Mouse (Mus musculus): ENCODE measurements around the gene Nup188. TPM values are rescaled to one million over a fixed set of nuclear protein-coding genes. Genes with fewer than 3 reads are reported as not detected.

Gene Nup188
- polyA plus RNA-seq, 1 experiment from 2014 or later = 68.0 TPM

- 88% methylated on average over 2 of the region's 2 CpGs for WGBS
- 0 out of 2 replicates have a peak overlapping the region, but pooled peaks have one; percentile 88 for H3K27ac ChIP-seq (replicated peaks)
- H3K36me3 ChIP-seq (replicated peaks) = peaks cover 45% of the 10 kb centered on the region
- DNase-seq (ENCODE audit: low spot score) = no peak
- no peaks in the 10 kb centered on the region for H3K27me3 ChIP-seq (replicated peaks; ENCODE audit: low read depth, poor library complexity, severe bottlenecking)
- peak overlapping the region; percentile 93 for H3K4me3 ChIP-seq
- no peaks in the 10 kb centered on the region for H3K9me3 ChIP-seq
- H3K4me1 ChIP-seq = peaks cover 14% of the 10 kb centered on the region
Observed at GRCm38 (mm10) chr2:30365281-30366069, 79.3 kb downstream of the Nup188 start.

DNA sequence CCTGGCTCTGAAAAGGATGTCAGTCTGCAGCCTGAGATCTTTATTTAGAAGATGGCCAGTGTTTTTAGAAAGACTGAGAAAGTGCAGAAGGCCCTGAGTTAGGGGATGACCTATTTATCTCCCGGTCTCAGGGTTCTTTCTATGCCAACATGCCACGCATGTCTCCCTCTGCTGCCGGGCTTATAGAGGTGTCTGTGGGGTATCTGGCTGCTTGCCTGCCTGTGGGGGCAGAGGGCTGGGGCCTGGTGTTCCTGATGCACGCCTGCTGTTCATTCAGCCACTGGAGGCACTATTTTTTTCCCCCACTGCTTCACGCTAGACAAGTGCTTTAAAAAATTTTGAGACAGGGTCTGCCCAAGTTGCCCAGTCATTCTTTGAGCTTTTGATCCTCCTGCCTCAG lies 80.0 kb downstream of the Nup188 start:
- peaks cover 14% of the 10 kb centered on the region for H3K4me1 ChIP-seq
- WGBS = 85% methylated on average over 5 of the region's 5 CpGs
- no peaks in the 10 kb centered on the region for H3K9me3 ChIP-seq
- H3K36me3 ChIP-seq (replicated peaks) = peaks cover 52% of the 10 kb centered on the region
- no peak for DNase-seq (ENCODE audit: low spot score)
- H3K4me3 ChIP-seq = no peak overlapping the region
- no peak overlapping the region for H3K27ac ChIP-seq (replicated peaks)
- H3K27me3 ChIP-seq (replicated peaks; ENCODE audit: low read depth, poor library complexity, severe bottlenecking) = no peaks in the 10 kb centered on the region

DNA sequence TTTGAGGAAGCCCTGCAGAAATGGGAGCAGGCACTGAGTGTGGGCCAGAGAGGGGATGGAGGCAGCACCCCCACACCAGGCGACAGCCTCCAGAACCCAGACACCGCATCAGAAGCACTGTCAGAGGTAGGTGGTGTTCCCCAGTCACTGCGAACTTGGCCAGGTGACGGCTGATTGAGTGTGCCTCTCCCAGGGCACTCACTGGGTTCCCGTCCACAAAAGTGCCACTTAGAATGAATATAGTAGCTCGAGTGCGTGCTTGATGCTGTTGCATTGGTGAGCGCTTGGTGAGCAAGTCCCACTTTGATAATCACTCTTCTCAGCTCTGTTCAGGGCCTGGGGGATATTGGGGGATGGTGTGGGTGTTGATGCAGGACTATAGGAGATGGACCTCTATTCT lies 85.3 kb downstream of the Nup188 start:
- peaks cover 100% of the 10 kb centered on the region for H3K36me3 ChIP-seq (replicated peaks)
- WGBS = 91% methylated on average over 8 of the region's 8 CpGs

DNA sequence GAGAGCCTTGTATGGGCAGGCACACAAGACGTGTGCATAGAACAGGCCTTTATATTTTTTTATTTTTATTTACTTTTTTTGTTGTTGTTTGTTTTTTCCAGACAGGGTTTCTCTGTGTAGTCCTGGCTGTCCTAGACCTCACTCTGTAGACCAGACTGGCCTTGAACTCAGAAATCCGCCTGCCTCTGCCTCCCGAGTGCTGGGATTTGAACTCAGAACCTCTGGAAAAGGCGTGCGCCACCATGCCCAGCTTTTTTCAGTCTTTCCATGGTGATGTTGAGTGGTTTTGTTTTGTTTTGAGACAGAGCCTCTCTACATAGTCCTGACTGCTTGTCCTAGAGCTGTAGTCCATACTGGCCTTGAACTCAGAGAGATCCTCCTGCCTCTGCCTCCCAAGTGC lies 86.5 kb downstream of the Nup188 start:
- Histone ChIP-seq H3K4me1 (0 out of 2 replicates have a peak, but pooled peaks cover 6% of the 10 kb centered on the region), H3K36me3 (replicated peaks) (peaks cover 100% of the 10 kb centered on the region)
- WGBS = 96% methylated on average over 5 of the region's 5 CpGs

More for the DNA sequence above, 85.3 kb downstream of the Nup188 start:
- no peak overlapping the region for H3K4me3 ChIP-seq
- DNase-seq (ENCODE audit: low spot score) = no peak
- 0 out of 2 replicates have a peak, but pooled peaks cover 2% of the 10 kb centered on the region for H3K4me1 ChIP-seq
- H3K27ac ChIP-seq (replicated peaks) = no peak overlapping the region
- no peaks in the 10 kb centered on the region for H3K9me3 ChIP-seq
- no peaks in the 10 kb centered on the region for H3K27me3 ChIP-seq (replicated peaks; ENCODE audit: low read depth, poor library complexity, severe bottlenecking)

GRCm38 (mm10) chr2:30375893-30376292 lies 89.7 kb downstream of the Nup188 start:
- H3K27ac ChIP-seq (replicated peaks) = no peak overlapping the region
- H3K36me3 ChIP-seq (replicated peaks) = peaks cover 100% of the 10 kb centered on the region
- no peaks in the 10 kb centered on the region for H3K27me3 ChIP-seq (replicated peaks; ENCODE audit: low read depth, poor library complexity, severe bottlenecking)
- 0 out of 2 replicates have a peak, but pooled peaks cover 6% of the 10 kb centered on the region for H3K4me1 ChIP-seq
- WGBS = 94% methylated on average over 10 of the region's 10 CpGs
- no peaks in the 10 kb centered on the region for H3K9me3 ChIP-seq
- no peak overlapping the region for H3K4me3 ChIP-seq
- DNase-seq (ENCODE audit: low spot score) = no peak

More for the DNA sequence above, 86.5 kb downstream of the Nup188 start:
- Histone ChIP-seq H3K9me3 (no peaks in the 10 kb centered on the region), H3K4me3 (no peak overlapping the region), H3K27ac (replicated peaks) (no peak overlapping the region), H3K27me3 (replicated peaks; ENCODE audit: low read depth, poor library complexity, severe bottlenecking) (no peaks in the 10 kb centered on the region)
- DNase-seq (ENCODE audit: low spot score) = no peak

DNA sequence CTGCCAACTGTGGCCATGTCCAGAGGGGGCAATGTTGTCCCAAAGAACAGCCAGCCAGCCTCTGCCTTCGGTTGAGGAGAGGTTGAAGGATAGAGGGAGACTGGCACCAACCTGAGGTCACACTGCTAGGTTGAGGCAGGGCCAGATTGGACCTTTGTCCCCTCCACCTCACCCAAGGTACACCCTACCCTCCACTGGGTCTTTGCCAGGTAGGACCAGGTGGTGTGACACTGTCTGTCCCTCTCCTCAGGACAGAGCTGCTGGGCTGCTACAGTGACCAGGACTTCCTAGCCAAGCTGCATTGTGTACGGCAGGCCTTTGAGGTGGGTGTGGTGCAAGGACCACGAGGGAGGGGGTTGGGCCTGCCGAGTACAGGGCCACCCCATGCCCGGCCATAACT lies 91.5 kb downstream of the Nup188 start:
- Histone ChIP-seq H3K4me3 (no peak overlapping the region), H3K4me1 (0 out of 2 replicates have a peak, but pooled peaks cover 6% of the 10 kb centered on the region), H3K36me3 (replicated peaks) (peaks cover 100% of the 10 kb centered on the region), H3K27me3 (replicated peaks; ENCODE audit: low read depth, poor library complexity, severe bottlenecking) (no peaks in the 10 kb centered on the region), H3K9me3 (no peaks in the 10 kb centered on the region), H3K27ac (replicated peaks) (no peak overlapping the region)
- 87% methylated on average over 5 of the region's 5 CpGs for WGBS
- no peak for DNase-seq (ENCODE audit: low spot score)

DNA sequence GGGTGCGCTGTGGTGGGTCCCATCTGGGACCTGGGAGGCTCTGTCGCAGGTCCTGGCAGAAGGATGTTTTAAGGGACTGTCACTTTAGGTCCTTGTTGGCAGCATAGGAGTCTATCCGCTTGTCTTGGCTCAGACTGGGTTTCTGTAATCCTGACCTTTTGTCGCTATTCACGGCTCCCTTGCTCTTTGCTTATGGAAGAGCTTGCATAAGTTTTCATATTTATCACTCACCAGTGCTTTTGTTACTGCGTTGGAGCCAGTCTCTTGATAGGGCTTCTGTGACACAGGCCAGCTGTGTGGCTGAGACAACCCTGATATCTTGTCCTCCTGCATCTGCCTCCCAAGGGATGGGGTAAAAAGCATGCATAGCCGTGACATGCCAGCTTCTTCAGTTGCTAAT lies 93.1 kb downstream of the Nup188 start:
- H3K9me3 ChIP-seq = no peaks in the 10 kb centered on the region
- DNase-seq (ENCODE audit: low spot score) = no peak
- peaks cover 100% of the 10 kb centered on the region for H3K36me3 ChIP-seq (replicated peaks)
- H3K4me3 ChIP-seq = no peak overlapping the region
- no peak overlapping the region for H3K27ac ChIP-seq (replicated peaks)
- H3K27me3 ChIP-seq (replicated peaks; ENCODE audit: low read depth, poor library complexity, severe bottlenecking) = no peaks in the 10 kb centered on the region
- 92% methylated on average over 7 of the region's 7 CpGs for WGBS
- H3K4me1 ChIP-seq = 0 out of 2 replicates have a peak, but pooled peaks cover 6% of the 10 kb centered on the region

GRCm38 (mm10) chr2:30380564-30381376 lies 94.6 kb downstream of the Nup188 start:
- H3K36me3 ChIP-seq (replicated peaks) = peaks cover 100% of the 10 kb centered on the region
- no peaks in the 10 kb centered on the region for H3K9me3 ChIP-seq
- no peak overlapping the region for H3K27ac ChIP-seq (replicated peaks)
- H3K4me3 ChIP-seq = no peak overlapping the region
- 0 out of 2 replicates have a peak, but pooled peaks cover 6% of the 10 kb centered on the region for H3K4me1 ChIP-seq
- no peak for DNase-seq (ENCODE audit: low spot score)
- no peaks in the 10 kb centered on the region for H3K27me3 ChIP-seq (replicated peaks; ENCODE audit: low read depth, poor library complexity, severe bottlenecking)
- 90% methylated on average over 10 of the region's 10 CpGs for WGBS

DNA sequence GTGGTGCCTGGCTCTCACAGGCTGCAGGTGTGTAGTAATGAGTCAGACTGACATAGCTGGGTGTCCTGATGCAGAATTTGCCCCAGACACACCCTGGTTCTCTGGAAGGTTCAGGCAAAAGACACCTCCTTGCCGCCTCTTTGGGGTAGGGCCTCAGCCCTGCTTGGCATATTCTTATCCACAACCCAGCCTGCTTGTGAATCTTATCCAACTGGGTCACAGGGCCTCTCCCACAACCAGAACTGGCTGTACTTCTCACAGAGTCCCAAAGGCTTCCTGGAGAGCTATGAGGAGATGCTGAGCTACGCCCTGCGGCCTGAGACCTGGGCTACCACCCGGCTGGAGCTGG lies 95.2 kb downstream of the Nup188 start:
- H3K4me1 ChIP-seq = 0 out of 2 replicates have a peak, but pooled peaks cover 5% of the 10 kb centered on the region
- no peaks in the 10 kb centered on the region for H3K9me3 ChIP-seq
- 90% methylated on average over 4 of the region's 4 CpGs for WGBS
- no peak for DNase-seq (ENCODE audit: low spot score)
- peaks cover 97% of the 10 kb centered on the region for H3K36me3 ChIP-seq (replicated peaks)
- no peaks in the 10 kb centered on the region for H3K27me3 ChIP-seq (replicated peaks; ENCODE audit: low read depth, poor library complexity, severe bottlenecking)
- H3K27ac ChIP-seq (replicated peaks) = no peak overlapping the region
- H3K4me3 ChIP-seq = no peak overlapping the region

DNA sequence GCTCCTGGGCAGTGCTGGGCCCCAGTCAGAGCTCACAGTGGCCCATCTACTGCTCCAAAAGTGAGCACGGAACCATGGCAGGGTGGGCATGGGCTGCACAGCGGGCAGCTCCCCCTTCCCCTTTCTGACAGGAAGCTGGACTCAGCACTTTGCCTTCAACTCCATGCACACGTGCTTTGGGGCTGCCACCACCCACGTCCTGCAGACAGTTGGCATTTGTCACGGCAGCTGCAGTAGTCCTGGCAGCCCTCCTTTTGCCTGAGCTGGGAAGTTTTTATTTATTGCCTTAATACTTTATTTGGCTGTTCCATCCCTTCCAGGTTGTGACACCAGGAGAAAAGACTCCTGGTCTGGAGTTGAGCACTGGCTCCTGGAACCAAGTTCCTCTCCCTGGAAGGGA lies 98.6 kb downstream of the Nup188 start:
- H3K4me1 ChIP-seq = no peaks in the 10 kb centered on the region
- H3K36me3 ChIP-seq (replicated peaks) = peaks cover 63% of the 10 kb centered on the region
- DNase-seq (ENCODE audit: low spot score) = no peak
- 82% methylated on average over 5 of the region's 5 CpGs for WGBS
- H3K9me3 ChIP-seq = no peaks in the 10 kb centered on the region
- H3K4me3 ChIP-seq = no peak overlapping the region
- no peak overlapping the region for H3K27ac ChIP-seq (replicated peaks)
- H3K27me3 ChIP-seq (replicated peaks; ENCODE audit: low read depth, poor library complexity, severe bottlenecking) = no peaks in the 10 kb centered on the region

- peaks cover 55% of the 10 kb centered on the region for H3K36me3 ChIP-seq (replicated peaks)
- H3K27ac ChIP-seq (replicated peaks) = no peak overlapping the region
- DNase-seq (ENCODE audit: low spot score) = no peak
- H3K27me3 ChIP-seq (replicated peaks; ENCODE audit: low read depth, poor library complexity, severe bottlenecking) = no peaks in the 10 kb centered on the region
- H3K9me3 ChIP-seq = no peaks in the 10 kb centered on the region
- 86% methylated on average over 4 of the region's 4 CpGs for WGBS
- no peak overlapping the region for H3K4me3 ChIP-seq
- peaks cover 4% of the 10 kb centered on the region for H3K4me1 ChIP-seq
Observed at GRCm38 (mm10) chr2:30385591-30385990, 99.4 kb downstream of the Nup188 start.

DNA sequence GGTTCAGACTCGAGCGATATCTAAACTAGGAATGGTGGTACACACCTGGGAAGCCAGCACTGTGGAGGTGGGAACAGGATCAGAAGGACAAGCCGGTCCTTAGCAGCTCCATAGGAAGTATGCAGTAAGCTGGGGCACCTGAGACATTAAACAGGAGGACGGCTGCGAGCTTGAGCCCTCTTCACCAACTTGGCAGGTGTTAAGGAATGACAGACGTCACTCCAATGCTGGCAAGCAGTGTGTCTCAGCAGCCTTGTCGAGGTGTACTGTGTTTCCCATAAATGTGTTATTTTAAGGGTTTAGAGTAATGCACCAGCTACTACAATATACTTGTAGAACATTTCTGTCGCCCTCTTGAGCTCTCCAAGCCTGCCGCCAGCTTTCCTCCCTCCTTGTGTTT lies 100.7 kb downstream of the Nup188 start:
- WGBS = 85% methylated on average over 9 of the region's 9 CpGs
- Histone ChIP-seq H3K27me3 (replicated peaks; ENCODE audit: low read depth, poor library complexity, severe bottlenecking) (no peaks in the 10 kb centered on the region), H3K27ac (replicated peaks) (no peak overlapping the region), H3K36me3 (replicated peaks) (peaks cover 42% of the 10 kb centered on the region), H3K4me3 (no peak overlapping the region; the same call in 1 of the 2 replicates), H3K9me3 (no peaks in the 10 kb centered on the region), H3K4me1 (peaks cover 17% of the 10 kb centered on the region)
- DNase-seq (ENCODE audit: low spot score) = no peak

Data from embryonic facial prominence, embryonic 10.5 days (tissue).